Mouse (Mus musculus): ENCODE measurements around the gene Trib3.

The Trib3 gene

GRCm38 (mm10) chr2:152359616-152360015, 15.8 kb upstream of the Trib3 start:
- peak; percentile 81; the same call in 1 of the 2 replicates for TF ChIP-seq GATA4 (IDR thresholded peaks at IDR 0.05; ENCODE audit: insufficient replicate concordance, low read length)

- TF ChIP-seq GATA4 (IDR thresholded peaks at IDR 0.05; ENCODE audit: insufficient replicate concordance, low read length) = no peak
These were observed 13.4 kb upstream of the Trib3 start for GRCm38 (mm10) chr2:152357254-152357653.

- no peak for TF ChIP-seq GATA4 (IDR thresholded peaks at IDR 0.05; ENCODE audit: insufficient replicate concordance, low read length)
These were observed 6.2 kb upstream of the Trib3 start for GRCm38 (mm10) chr2:152349842-152350540.

- TF ChIP-seq GATA4 (IDR thresholded peaks at IDR 0.05; ENCODE audit: insufficient replicate concordance, low read length) = no peak
These were observed 5.4 kb upstream of the Trib3 start for GRCm38 (mm10) chr2:152349205-152349604.

- TF ChIP-seq GATA4 (IDR thresholded peaks at IDR 0.05; ENCODE audit: insufficient replicate concordance, low read length) = no peak
These were observed 3.9 kb upstream of the Trib3 start for GRCm38 (mm10) chr2:152347722-152348121.

GRCm38 (mm10) chr2:152346776-152347465, 3.1 kb upstream of the Trib3 start:
- TF ChIP-seq GATA4 (IDR thresholded peaks at IDR 0.05; ENCODE audit: insufficient replicate concordance, low read length) = no peak

GRCm38 (mm10) chr2:152345393-152345792, 1.6 kb upstream of the Trib3 start:
- no peak for TF ChIP-seq GATA4 (IDR thresholded peaks at IDR 0.05; ENCODE audit: insufficient replicate concordance, low read length)

- no peak for TF ChIP-seq GATA4 (IDR thresholded peaks at IDR 0.05; ENCODE audit: insufficient replicate concordance, low read length)
These were observed 1.1 kb upstream of the Trib3 start for GRCm38 (mm10) chr2:152344909-152345308.

- no peak for TF ChIP-seq GATA4 (IDR thresholded peaks at IDR 0.05; ENCODE audit: insufficient replicate concordance, low read length)
These were observed 529 bp upstream of the Trib3 start for GRCm38 (mm10) chr2:152344361-152344760.

- no peak for TF ChIP-seq GATA4 (IDR thresholded peaks at IDR 0.05; ENCODE audit: insufficient replicate concordance, low read length)
These were observed 4.1 kb downstream of the Trib3 start for GRCm38 (mm10) chr2:152339631-152340179.

- no peak; the same call in 1 of the 2 replicates for TF ChIP-seq GATA4 (IDR thresholded peaks at IDR 0.05; ENCODE audit: insufficient replicate concordance, low read length)
These were observed 5.5 kb downstream of the Trib3 start for GRCm38 (mm10) chr2:152338319-152338718.

GRCm38 (mm10) chr2:152337591-152338212, 6.1 kb downstream of the Trib3 start:
- TF ChIP-seq GATA4 (IDR thresholded peaks at IDR 0.05; ENCODE audit: insufficient replicate concordance, low read length) = no peak

- TF ChIP-seq GATA4 (IDR thresholded peaks at IDR 0.05; ENCODE audit: insufficient replicate concordance, low read length) = no peak
These were observed 7.0 kb downstream of the Trib3 start for GRCm38 (mm10) chr2:152336856-152337255.

GRCm38 (mm10) chr2:152335289-152335820, 8.5 kb downstream of the Trib3 start:
- no peak for TF ChIP-seq GATA4 (IDR thresholded peaks at IDR 0.05; ENCODE audit: insufficient replicate concordance, low read length)

GRCm38 (mm10) chr2:152333345-152334006, 10.4 kb downstream of the Trib3 start:
- no peak for TF ChIP-seq GATA4 (IDR thresholded peaks at IDR 0.05; ENCODE audit: insufficient replicate concordance, low read length)
